Mouse (Mus musculus) MEL (cell line): ENCODE data around the gene Kctd6.

Source experiments
- CTCF ChIP-seq, 3 experiments: IDR thresholded peaks in 2 of 3; conservative IDR thresholded peaks in 1 of 3; 2 replicates each; pipeline ENCODE4 v1.5.1; 2011 to 2012; ENCODE audit warnings: low read length in 3 of 3, low read depth in 2 of 3, mild to moderate bottlenecking in 2 of 3, improper control_type of control experiment in 1 of 3, inconsistent platforms in 1 of 3, mixed read lengths in 1 of 3, moderate library complexity in 1 of 3; ENCODE audit not compliant: control insufficient read depth in 1 of 3, insufficient read depth in 1 of 3, poor library complexity in 1 of 3, severe bottlenecking in 1 of 3
- MAX ChIP-seq: IDR thresholded peaks from 2 replicates; pipeline ENCODE4 v1.6.1; 2011; ENCODE audit warnings: low read length, improper control_type of control experiment
- MXI1 ChIP-seq: IDR thresholded peaks from 2 replicates; pipeline ENCODE4 v1.6.1; 2011; ENCODE audit warnings: mild to moderate bottlenecking, low read depth, low read length, improper control_type of control experiment
- MYC ChIP-seq: IDR thresholded peaks from 2 replicates; pipeline ENCODE4 v1.6.1; 2011; ENCODE audit warnings: low read depth, mild to moderate bottlenecking, low read length, improper control_type of control experiment, moderate library complexity
- POLR2A ChIP-seq, 2 experiments: IDR thresholded peaks; 2 replicates each; pipeline ENCODE4 v1.6.1; 2011 to 2012; ENCODE audit warnings: low read length in 2 of 2, mild to moderate bottlenecking in 2 of 2, control low read depth in 1 of 2, improper control_type of control experiment in 1 of 2, low read depth in 1 of 2, moderate library complexity in 1 of 2; ENCODE audit not compliant: control insufficient read depth in 1 of 2, insufficient read depth in 1 of 2, poor library complexity in 1 of 2
- TCF12 ChIP-seq: IDR thresholded peaks from 2 replicates; pipeline ENCODE4 v1.6.1; 2014; ENCODE audit warnings: low read depth, mild to moderate bottlenecking, inconsistent platforms, low read length, improper control_type of control experiment, moderate library complexity
- ZKSCAN1 ChIP-seq: IDR thresholded peaks from 2 replicates; pipeline ENCODE4 v1.6.1; 2012; ENCODE audit warnings: low read depth, mild to moderate bottlenecking, inconsistent platforms, low read length, improper control_type of control experiment, moderate library complexity
- ZMIZ1 ChIP-seq: IDR thresholded peaks from 2 replicates; pipeline ENCODE4 v1.6.1; 2012; ENCODE audit warnings: low read depth, mild to moderate bottlenecking, inconsistent platforms, low read length, improper control_type of control experiment, moderate library complexity

- TF ChIP-seq CTCF (IDR thresholded peaks at IDR 0.05 in 2 of 3, conservative IDR thresholded peaks at IDR 0.05 in 1 of 3; ENCODE audit: control insufficient read depth in 1 of 3, insufficient read depth in 1 of 3, low read depth in 2 of 3, low read length in 3 of 3, poor library complexity in 1 of 3, severe bottlenecking in 1 of 3) = no peak
- TF ChIP-seq ZKSCAN1 = no peak
- TF ChIP-seq POLR2A (IDR thresholded peaks at IDR 0.05; ENCODE audit: control insufficient read depth in 1 of 2, insufficient read depth in 1 of 2, low read depth in 1 of 2, low read length in 2 of 2, poor library complexity in 1 of 2) = no peak
- no peak for TF ChIP-seq MXI1
- no peak for TF ChIP-seq MAX
- TF ChIP-seq MYC = no peak
- TF ChIP-seq ZMIZ1 = no peak
- no peak for TF ChIP-seq TCF12
Measured at GRCm38 (mm10) chr14:8186278-8187045, 27.5 kb upstream of the Kctd6 start.
